Mouse (Mus musculus): Measurements from ENCODE around the gene Tfb2m. TPM values are rescaled to one million over a fixed set of nuclear protein-coding genes. Genes with fewer than 3 reads are reported as not detected.

The Tfb2m gene
- total and polyA plus RNA-seq, 3 experiments = 13.1 to 53.1 (median 48.3) TPM

DNA sequence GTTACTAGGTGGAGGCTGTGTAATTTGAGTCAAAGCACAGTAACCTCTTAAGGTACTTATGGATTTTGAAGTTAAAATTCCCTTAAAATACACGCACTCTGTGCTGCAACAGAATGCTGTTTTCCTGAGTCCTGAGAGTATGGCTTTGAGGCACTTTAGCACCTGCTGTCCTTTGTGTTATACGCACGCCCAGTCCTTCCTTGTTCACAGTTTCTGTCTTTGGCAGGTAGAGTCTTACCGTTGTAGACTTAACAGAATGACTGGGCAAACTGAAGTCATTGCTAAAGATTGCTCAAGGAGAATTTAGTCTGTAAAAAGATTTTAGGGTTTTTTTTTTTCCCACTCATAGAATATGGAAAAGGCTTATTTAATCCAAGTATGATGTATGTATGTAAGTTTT is 5.9 kb upstream of the Tfb2m start:
- Histone ChIP-seq H3K36me3 (replicated peaks in 1 of 2; ENCODE audit: control insufficient read depth in 1 of 2, insufficient read depth in 1 of 2, low read length in 1 of 2) (peaks cover 0 to 8% of the 10 kb centered on the region in 2 experiments), H3K27ac (ENCODE audit: insufficient read depth, low read depth) (no peak overlapping the region), H3K4me1 (ENCODE audit: control insufficient read depth in 1 of 2, insufficient read depth in 2 of 2) (peaks cover 12 to 46% of the 10 kb centered on the region in 2 experiments), H3K4me2 (ENCODE audit: insufficient read depth, low read depth, poor library complexity, severe bottlenecking) (peak overlapping the region; percentile 50), H3K9ac (ENCODE audit: insufficient read depth, low read depth) (no peak overlapping the region), H3K79me2 (replicated peaks; ENCODE audit: control insufficient read depth, extremely low read depth, insufficient read depth, poor library complexity, severe bottlenecking) (peaks cover 3% of the 10 kb centered on the region), H3K4me3 (replicated peaks in 1 of 3; ENCODE audit: low read depth in 2 of 3, low read length in 2 of 3, poor library complexity in 1 of 3) (no peak overlapping the region), H3K9me3 (replicated peaks; ENCODE audit: low read length) (no peaks in the 10 kb centered on the region), H3K27me3 (replicated peaks) (no peaks in the 10 kb centered on the region)
- in situ Hi-C loops (cut with MboI; ENCODE audit: low pct_ligation_motif_present, low pct_unique_long_range_greater_than_20kb, low sequenced_read_pairs) = no loop called here
- no peak for DNase-seq (ENCODE audit: extremely low read depth)
- dilution Hi-C loops (cut with MboI; ENCODE audit: extremely low pct_ligation_motif_present, extremely low pct_unique_long_range_greater_than_20kb, low sequenced_read_pairs) = no loop called here
- TF ChIP-seq IRF4 (IDR thresholded peaks at IDR 0.05; ENCODE audit: low read depth, low read length) (no peak), RAD21 (IDR thresholded peaks at IDR 0.05; ENCODE audit: low read depth, low read length) (no peak), CTCF (conservative IDR thresholded peaks at IDR 0.05 in 1 of 2, IDR thresholded peaks at IDR 0.05 in 1 of 2; ENCODE audit: low read depth in 2 of 2, low read length in 2 of 2) (no peak), JUN (IDR thresholded peaks at IDR 0.05; ENCODE audit: insufficient read depth, low read depth, low read length) (no peak), JUND (conservative IDR thresholded peaks at IDR 0.05; ENCODE audit: low read depth, low read length) (no peak), RCOR1 (conservative IDR thresholded peaks at IDR 0.05; ENCODE audit: low read depth, low read length) (no peak), MXI1 (IDR thresholded peaks at IDR 0.05; ENCODE audit: low read depth, low read length) (no peak), ZMIZ1 (IDR thresholded peaks at IDR 0.05; ENCODE audit: low read depth, low read length) (no peak), TCF12 (IDR thresholded peaks at IDR 0.05; ENCODE audit: low read depth, low read length) (no peak), GABPA (IDR thresholded peaks at IDR 0.05; ENCODE audit: insufficient replicate concordance, low read depth, low read length) (no peak)

DNA sequence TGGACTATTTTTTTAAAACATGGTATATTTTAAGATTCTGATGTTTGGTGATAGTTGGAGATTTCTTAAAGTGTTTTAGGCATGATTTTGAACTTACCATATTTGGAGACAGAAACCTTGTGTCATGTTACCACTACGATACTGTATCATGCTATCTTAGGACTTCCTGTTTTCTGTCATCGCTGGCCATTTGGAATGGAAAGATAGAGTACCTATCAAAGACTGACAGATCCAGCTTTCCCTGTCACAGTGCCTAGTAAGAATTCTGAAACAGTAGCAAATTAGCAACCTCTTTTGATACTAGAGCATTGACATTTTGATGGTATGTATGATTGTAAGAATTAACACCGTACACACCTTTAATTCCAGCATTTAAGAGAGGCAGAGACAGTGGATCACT is 5.3 kb upstream of the Tfb2m start:
- dilution Hi-C loops (cut with MboI; ENCODE audit: extremely low pct_ligation_motif_present, extremely low pct_unique_long_range_greater_than_20kb, low sequenced_read_pairs) = no loop called here
- TF ChIP-seq SIN3A (IDR thresholded peaks at IDR 0.05; ENCODE audit: low read length) (peak; percentile 62; the same call in 1 of the 2 replicates), TBP (conservative IDR thresholded peaks at IDR 0.05; ENCODE audit: low read depth, low read length) (0 out of 2 replicates have a peak, but pooled peaks have one; percentile 6), MAFK (IDR thresholded peaks at IDR 0.05; ENCODE audit: insufficient replicate concordance, low read length) (no peak), EP300 (IDR thresholded peaks at IDR 0.05; ENCODE audit: low read length) (peak; percentile 66), MYC (IDR thresholded peaks at IDR 0.05; ENCODE audit: low read depth, low read length) (peak; percentile 44; the same call in 1 of the 2 replicates), PAX5 (IDR thresholded peaks at IDR 0.05; ENCODE audit: low read length) (no peak), JUND (conservative IDR thresholded peaks at IDR 0.05; ENCODE audit: low read depth, low read length) (peak; percentile 41; the same call in 1 of the 2 replicates), ETS1 (conservative IDR thresholded peaks at IDR 0.05; ENCODE audit: low read depth, low read length) (0 out of 2 replicates have a peak, but pooled peaks have one; percentile 39), SMC3 (IDR thresholded peaks at IDR 0.05; ENCODE audit: low read depth, low read length) (no peak), JUN (IDR thresholded peaks at IDR 0.05; ENCODE audit: insufficient read depth, low read depth, low read length) (no peak), MEF2A (IDR thresholded peaks at IDR 0.05; ENCODE audit: borderline replicate concordance, low read depth, low read length) (peak; percentile 64; the same call in 1 of the 2 replicates), IRF4 (IDR thresholded peaks at IDR 0.05; ENCODE audit: low read depth, low read length) (peak; percentile 45; the same call in 1 of the 2 replicates), ELF1 (IDR thresholded peaks at IDR 0.05; ENCODE audit: low read depth, low read length) (peak; percentile 64)
- Histone ChIP-seq H3K27ac (ENCODE audit: insufficient read depth, low read depth) (no peak overlapping the region), H3K79me2 (replicated peaks; ENCODE audit: control insufficient read depth, extremely low read depth, insufficient read depth, poor library complexity, severe bottlenecking) (peaks cover 3% of the 10 kb centered on the region), H3K9ac (ENCODE audit: insufficient read depth, low read depth) (no peak overlapping the region; the same call in 1 of the 2 replicates), H3K4me1 (ENCODE audit: control insufficient read depth in 1 of 2, insufficient read depth in 2 of 2) (peaks cover 12 to 46% of the 10 kb centered on the region in 2 experiments), H3K4me2 (ENCODE audit: insufficient read depth, low read depth, poor library complexity, severe bottlenecking) (peak overlapping the region; percentile 54; the same call in 1 of the 2 replicates), H3K4me3 (replicated peaks in 1 of 3; ENCODE audit: low read depth in 2 of 3, low read length in 2 of 3, poor library complexity in 1 of 3) (no peak overlapping the region), H3K36me3 (replicated peaks in 1 of 2; ENCODE audit: control insufficient read depth in 1 of 2, insufficient read depth in 1 of 2, low read length in 1 of 2) (peaks cover 0 to 8% of the 10 kb centered on the region in 2 experiments), H3K9me3 (replicated peaks; ENCODE audit: low read length) (no peaks in the 10 kb centered on the region), H3K27me3 (replicated peaks) (no peaks in the 10 kb centered on the region)
- in situ Hi-C loops (cut with MboI; ENCODE audit: low pct_ligation_motif_present, low pct_unique_long_range_greater_than_20kb, low sequenced_read_pairs) = no loop called here
- peak; percentile 62 for DNase-seq (ENCODE audit: extremely low read depth)

All from CH12.LX (cell line).